Mouse (Mus musculus) testis, adult 2 months (tissue): Measurements from ENCODE around the gene Foxn3. TPM values are rescaled to one million over a fixed set of nuclear protein-coding genes. Genes with fewer than 3 reads are reported as not detected.

ENCODE experiments used
- H3K27ac ChIP-seq: fragments of 200-500 bp; 2 replicates; pipeline ENCODE4 v1.5.1; 2012; ENCODE audit warnings: low read depth, low read length; ENCODE audit not compliant: control insufficient read depth, insufficient read depth
- H3K27me3 ChIP-seq: fragments of 200-500 bp; 2 replicates; pipeline ENCODE4 v1.6.1; 2012; ENCODE audit warnings: mild to moderate bottlenecking, low read length, moderate library complexity; ENCODE audit not compliant: control insufficient read depth, insufficient read depth
- H3K36me3 ChIP-seq: fragments of 200-500 bp; 2 replicates; pipeline ENCODE4 v1.6.1; 2012; ENCODE audit warnings: mild to moderate bottlenecking, low read length; ENCODE audit not compliant: control insufficient read depth, insufficient read depth
- H3K4me1 ChIP-seq: fragments of 200-500 bp; 2 replicates; pipeline ENCODE4 v1.6.1; 2012; ENCODE audit warnings: low read length; ENCODE audit not compliant: control insufficient read depth, insufficient read depth
- H3K4me3 ChIP-seq: fragments of 200-500 bp; 2 replicates; pipeline ENCODE4 v1.5.1; 2012; ENCODE audit warnings: low read depth, mild to moderate bottlenecking, low read length, moderate library complexity, mixed read lengths; ENCODE audit not compliant: control insufficient read depth
- CTCF ChIP-seq: fragments of 200-500 bp; IDR thresholded peaks from 2 replicates; pipeline ENCODE4 v1.5.1; 2012; ENCODE audit warnings: low read depth, mild to moderate bottlenecking, inconsistent platforms, low read length, moderate library complexity; ENCODE audit not compliant: control insufficient read depth, insufficient read depth, insufficient replicate concordance
- POLR2A ChIP-seq: fragments of 200-500 bp; IDR thresholded peaks from 2 replicates; pipeline ENCODE4 v1.6.1; 2012; ENCODE audit warnings: low read depth, mild to moderate bottlenecking, inconsistent platforms, low read length, moderate library complexity; ENCODE audit not compliant: control insufficient read depth
- polyA plus RNA-seq: library from polyadenylated mRNA; depleted of rRNA; stranded (reverse); fragments of >200 nt; gene quantifications from 2 replicates; pipeline ENCODE4 v1.2.3, GENCODE M21; 2012

Gene Foxn3
- polyA plus RNA-seq, 1 experiment: 7.3 TPM

DNA sequence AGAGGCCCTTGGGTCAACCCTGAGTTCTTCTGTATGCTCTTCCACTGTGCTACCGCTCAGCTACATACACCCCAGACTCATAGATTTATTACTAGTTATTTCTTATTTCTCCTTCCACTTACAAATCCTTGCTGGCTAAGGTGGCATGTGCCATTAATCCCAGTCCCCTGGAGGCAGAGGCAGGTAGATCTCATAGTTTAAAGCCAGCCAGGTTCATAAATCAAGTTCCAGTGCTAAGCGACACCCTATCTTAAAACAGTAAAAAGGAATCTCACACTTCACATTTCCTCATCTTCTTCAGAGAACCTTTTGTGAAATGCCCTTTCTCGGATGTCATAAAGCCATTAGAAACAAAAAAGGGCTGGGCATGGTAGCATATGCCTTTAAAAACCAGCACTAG lies 120.6 kb downstream of the Foxn3 start:
- Histone ChIP-seq H3K27me3 (no peaks in the 10 kb centered on the region), H3K36me3 (no peaks in the 10 kb centered on the region), H3K4me1 (peaks cover 5% of the 10 kb centered on the region; the same call in 1 of the 2 replicates), H3K4me3 (no peak overlapping the region), H3K27ac (no peak overlapping the region)
- no peak for TF ChIP-seq CTCF
- TF ChIP-seq POLR2A: no peak

DNA sequence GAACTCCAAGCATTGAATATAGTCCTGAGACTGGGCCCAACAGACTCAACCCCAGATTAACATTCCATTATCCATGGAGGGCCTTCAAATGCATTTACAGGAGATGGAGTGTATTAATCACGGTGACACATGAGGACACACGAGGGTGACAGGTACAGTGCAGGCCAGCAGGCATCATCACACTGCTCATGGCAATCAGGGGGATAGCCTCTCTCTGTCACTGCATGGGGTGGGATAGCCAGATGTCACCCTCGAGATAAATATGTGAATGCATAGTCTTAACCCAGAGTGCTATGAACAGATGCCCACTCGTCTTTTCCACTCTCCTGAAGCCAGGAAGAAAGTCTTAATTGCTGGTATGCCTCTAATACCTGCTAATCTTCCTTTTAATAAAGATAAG lies 122.4 kb downstream of the Foxn3 start:
- TF ChIP-seq POLR2A (no peak), CTCF (no peak)
- no peak overlapping the region for H3K4me3 ChIP-seq
- H3K36me3 ChIP-seq: no peaks in the 10 kb centered on the region
- H3K27ac ChIP-seq: no peak overlapping the region
- H3K27me3 ChIP-seq: no peaks in the 10 kb centered on the region
- H3K4me1 ChIP-seq: peaks cover 5% of the 10 kb centered on the region; the same call in 1 of the 2 replicates

- no peak for TF ChIP-seq CTCF
- TF ChIP-seq POLR2A: no peak
- H3K36me3 ChIP-seq: no peaks in the 10 kb centered on the region
- no peak overlapping the region for H3K27ac ChIP-seq
Measured at GRCm38 (mm10) chr12:99440022-99440421, 123.4 kb downstream of the Foxn3 start.

DNA sequence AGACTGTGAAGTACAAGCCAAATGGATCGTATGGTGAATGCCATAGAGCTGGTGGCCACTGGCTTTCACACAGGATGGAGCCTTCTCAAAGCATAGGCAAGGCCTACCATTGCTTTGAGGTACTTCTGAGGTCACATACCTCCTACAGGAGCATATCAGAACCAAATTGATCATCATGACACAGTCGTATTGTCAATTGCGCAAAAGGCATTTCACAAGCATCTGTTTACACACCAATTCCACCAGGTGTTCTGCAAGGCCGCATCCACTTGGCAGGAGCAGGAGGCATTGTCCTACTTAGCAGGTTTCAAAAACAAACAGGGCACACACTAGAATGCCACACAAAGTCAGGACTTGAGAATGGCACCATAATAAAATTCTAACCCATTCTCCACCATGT lies 128.2 kb downstream of the Foxn3 start:
- no peak overlapping the region for H3K4me3 ChIP-seq
- H3K27ac ChIP-seq: no peak overlapping the region
- TF ChIP-seq POLR2A: no peak
- H3K36me3 ChIP-seq: no peaks in the 10 kb centered on the region
- H3K4me1 ChIP-seq: no peaks in the 10 kb centered on the region
- no peaks in the 10 kb centered on the region for H3K27me3 ChIP-seq

More at GRCm38 (mm10) chr12:99440022-99440421, 123.4 kb downstream of the Foxn3 start:
- Histone ChIP-seq H3K27me3 (no peaks in the 10 kb centered on the region), H3K4me1 (peaks cover 5% of the 10 kb centered on the region; the same call in 1 of the 2 replicates), H3K4me3 (no peak overlapping the region)

GRCm38 (mm10) chr12:99433402-99433801 lies 130.0 kb downstream of the Foxn3 start:
- TF ChIP-seq CTCF: no peak
- no peak for TF ChIP-seq POLR2A
- Histone ChIP-seq H3K27ac (peak overlapping the region; percentile 10), H3K4me3 (no peak overlapping the region), H3K36me3 (no peaks in the 10 kb centered on the region), H3K4me1 (no peaks in the 10 kb centered on the region), H3K27me3 (no peaks in the 10 kb centered on the region)

DNA sequence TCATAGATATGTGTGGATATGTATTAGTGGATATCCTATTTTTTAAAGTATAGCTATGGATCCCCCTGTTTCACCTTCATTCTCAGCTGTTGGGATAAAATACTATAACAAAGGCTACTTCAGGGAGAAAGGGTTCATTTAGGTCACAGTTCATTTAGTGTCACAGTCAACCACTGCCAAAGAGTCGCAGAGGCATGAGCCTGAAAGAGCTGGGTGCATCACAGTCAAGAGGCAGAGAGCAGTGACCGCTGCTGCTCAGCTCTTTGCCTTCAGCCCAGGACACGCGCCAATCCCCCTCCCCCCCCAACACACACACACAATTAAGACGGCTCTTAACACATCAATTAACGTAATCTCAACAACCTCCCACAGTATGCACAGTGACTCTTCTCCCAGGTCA lies 131.8 kb downstream of the Foxn3 start:
- Histone ChIP-seq H3K27me3 (no peaks in the 10 kb centered on the region), H3K27ac (no peak overlapping the region), H3K4me1 (no peaks in the 10 kb centered on the region), H3K36me3 (no peaks in the 10 kb centered on the region), H3K4me3 (no peak overlapping the region)
- TF ChIP-seq CTCF: no peak
- no peak for TF ChIP-seq POLR2A

DNA sequence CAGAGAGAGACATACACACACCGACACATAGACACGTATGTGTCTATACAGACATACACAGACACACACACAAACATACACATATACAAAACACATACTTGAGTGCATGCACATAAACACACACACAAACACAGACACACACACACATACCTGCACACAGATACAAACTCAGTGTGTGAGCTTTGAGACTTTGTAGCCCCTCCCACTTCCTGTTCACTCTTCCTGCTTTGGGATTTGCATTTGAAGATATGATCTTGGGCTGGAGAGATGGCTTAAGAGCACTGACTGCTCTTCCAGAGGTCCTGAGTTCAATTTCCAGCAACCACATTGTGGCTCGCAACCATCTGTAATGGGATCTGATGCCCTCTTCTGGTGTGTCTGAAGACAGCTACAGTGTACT lies 132.4 kb downstream of the Foxn3 start:
- H3K4me1 ChIP-seq: no peaks in the 10 kb centered on the region
- H3K4me3 ChIP-seq: no peak overlapping the region
- no peaks in the 10 kb centered on the region for H3K27me3 ChIP-seq
- H3K36me3 ChIP-seq: no peaks in the 10 kb centered on the region
- no peak overlapping the region for H3K27ac ChIP-seq
- no peak for TF ChIP-seq CTCF
- no peak for TF ChIP-seq POLR2A

DNA sequence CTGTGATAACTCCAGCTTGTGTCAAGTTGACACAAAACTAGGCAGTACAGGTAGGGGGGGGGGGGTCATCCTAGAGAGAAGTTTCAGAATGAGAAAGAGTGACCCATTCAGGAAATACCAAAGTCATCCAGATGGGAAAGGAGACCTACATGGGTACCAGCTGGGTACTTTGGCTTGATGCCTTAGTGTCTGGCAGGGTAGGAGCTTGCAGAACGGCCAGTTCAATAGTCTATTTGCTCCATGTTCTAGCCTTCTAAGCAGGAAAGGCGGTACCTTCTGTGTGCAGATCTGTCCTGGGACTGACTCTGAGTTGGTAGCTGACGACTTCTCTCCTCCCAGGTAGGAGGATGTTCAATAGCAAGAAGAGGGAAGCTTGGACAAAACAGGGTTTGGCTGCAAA lies 134.3 kb downstream of the Foxn3 start:
- Histone ChIP-seq H3K4me3 (no peak overlapping the region), H3K27ac (no peak overlapping the region), H3K36me3 (no peaks in the 10 kb centered on the region), H3K27me3 (no peaks in the 10 kb centered on the region), H3K4me1 (no peaks in the 10 kb centered on the region; the same call in 1 of the 2 replicates)
- no peak for TF ChIP-seq POLR2A
